Comparison of ENCODE assay signal across 8 mouse cellular contexts in genomic region chr9:59486076-59486518, GRCm38 (mm10). TPM values are rescaled to one million over a fixed set of nuclear protein-coding genes. Genes with fewer than 3 reads are reported as not detected.
DNase-seq lines count a peak whose midpoint lies in the region; ATAC-seq lines count a peak whose summit lies in the region.

No protein-coding gene starts in this region.

- peak; percentile 84 for DNase-seq in heart, embryonic 10.5 days (ENCODE audit: low spot score)
- DNase-seq in heart, adult 11 months = no peak
- DNase-seq in urinary bladder, postnatal 25 days (ENCODE audit: low spot score) = peak; percentile 45
- no peak for DNase-seq in urinary bladder, adult 2 months (ENCODE audit: low spot score)
- peak; percentile 45 for DNase-seq in hindbrain, embryonic 14.5 days (ENCODE audit: low spot score)
- no peak for DNase-seq in yolk sac, embryonic 10.5 days (ENCODE audit: low spot score)
- DNase-seq in natural killer cell, adult 2 months (ENCODE audit: low spot score in 2 of 2) = no peak

- peak; percentile 78 for ATAC-seq in hindbrain, embryonic 14.5 days (ENCODE audit: low FRiP score)
- ATAC-seq in megakaryocyte-erythroid progenitor cell, adult 5-6 weeks (replicated peaks; ENCODE audit: low FRiP score, low TSS enrichment, poor library complexity, severe bottlenecking) = peak; percentile 11; the same call in 1 of the 2 replicates

- peaks cover 14% of the 10 kb centered on the region; the same call in 1 of the 2 replicates for H3K4me1 ChIP-seq in heart, embryonic 10.5 days
- peaks cover 33% of the 10 kb centered on the region for H3K4me1 ChIP-seq in hindbrain, embryonic 14.5 days (replicated peaks; ENCODE audit: control insufficient read depth, insufficient read depth, low read length)

- under 1% methylated on average over 66 of the region's 71 CpGs for WGBS in heart, embryonic 10.5 days
- WGBS in hindbrain, embryonic 14.5 days = under 1% methylated on average over 65 of the region's 71 CpGs

- H3K27ac ChIP-seq in heart, embryonic 10.5 days = peak overlapping the region; percentile 100
- H3K27ac ChIP-seq in hindbrain, embryonic 14.5 days = peak overlapping the region; percentile 99

- no peaks in the 10 kb centered on the region for H3K9me3 ChIP-seq in heart, embryonic 10.5 days
- no peaks in the 10 kb centered on the region for H3K9me3 ChIP-seq in hindbrain, embryonic 14.5 days (ENCODE audit: control insufficient read depth, low read length)

- peak overlapping the region; percentile 75 for H3K4me2 ChIP-seq in hindbrain, embryonic 14.5 days (replicated peaks)

- peak overlapping the region; percentile 97 for H3K4me3 ChIP-seq in heart, embryonic 10.5 days
- H3K4me3 ChIP-seq in hindbrain, embryonic 14.5 days (replicated peaks; ENCODE audit: low read length) = peak overlapping the region; percentile 96

- H3K27me3 ChIP-seq in heart, embryonic 10.5 days (ENCODE audit: insufficient read depth, poor library complexity, severe bottlenecking) = no peaks in the 10 kb centered on the region
- H3K27me3 ChIP-seq in hindbrain, embryonic 14.5 days (ENCODE audit: control insufficient read depth, insufficient read depth, low read length) = no peaks in the 10 kb centered on the region

- peak overlapping the region; percentile 99 for H3K9ac ChIP-seq in hindbrain, embryonic 14.5 days

- H3K36me3 ChIP-seq in heart, embryonic 10.5 days = no peaks in the 10 kb centered on the region
- no peaks in the 10 kb centered on the region for H3K36me3 ChIP-seq in hindbrain, embryonic 14.5 days (replicated peaks; ENCODE audit: control insufficient read depth, insufficient read depth)

RNA-seq across cellular contexts. Expression of gene Arih1, which starts 0.3 kb away (rescaled TPM):
- polyA plus RNA-seq in heart, embryonic 10.5 days (2016; fragmentation: Nextera tagmentation; extraction: Ambion mirVana) = 16.4 and 22.2 TPM in 2 replicates
- polyA plus RNA-seq in urinary bladder, adult 2 months (2012; rRNA removed) = 40.0 and 45.5 TPM in 2 replicates
- 16.9 and 18.0 TPM in 2 replicates for polyA plus RNA-seq in hindbrain, embryonic 14.5 days (2014; fragmentation: Nextera tagmentation; extraction: Ambion mirVana)
- total RNA-seq in megakaryocyte-erythroid progenitor cell, adult 5-6 weeks (2014; fragmentation: Nextera tagmentation) = 36.1 and 58.2 TPM in 2 replicates
- 117 and 141 TPM in 2 replicates for total RNA-seq in megakaryocyte-erythroid progenitor cell, adult 5-6 weeks (2017)

RNA-seq across cellular contexts. Expression of gene Hexa, which starts 53.2 kb away (rescaled TPM):
- 63.6 and 67.8 TPM in 2 replicates for polyA plus RNA-seq in heart, embryonic 10.5 days (2016; fragmentation: Nextera tagmentation; extraction: Ambion mirVana)
- 103 and 106 TPM in 2 replicates for polyA plus RNA-seq in urinary bladder, adult 2 months (2012; rRNA removed)
- 66.6 and 67.2 TPM in 2 replicates for polyA plus RNA-seq in hindbrain, embryonic 14.5 days (2014; fragmentation: Nextera tagmentation; extraction: Ambion mirVana)
- 16.6 and 23.9 TPM in 2 replicates for total RNA-seq in megakaryocyte-erythroid progenitor cell, adult 5-6 weeks (2014; fragmentation: Nextera tagmentation)
- 25.4 and 28.7 TPM in 2 replicates for total RNA-seq in megakaryocyte-erythroid progenitor cell, adult 5-6 weeks (2017)

RNA-seq across cellular contexts. Expression of gene Tmem202, which starts 53.5 kb away (rescaled TPM):
- polyA plus RNA-seq in heart, embryonic 10.5 days (2016; fragmentation: Nextera tagmentation; extraction: Ambion mirVana) = 0.11 and 0.26 TPM in 2 replicates
- 1.3 and 1.5 TPM in 2 replicates for polyA plus RNA-seq in urinary bladder, adult 2 months (2012; rRNA removed)
- 0.91 and 0.96 TPM in 2 replicates for polyA plus RNA-seq in hindbrain, embryonic 14.5 days (2014; fragmentation: Nextera tagmentation; extraction: Ambion mirVana)
- not detected in 2 replicates for total RNA-seq in megakaryocyte-erythroid progenitor cell, adult 5-6 weeks (2014; fragmentation: Nextera tagmentation)
- total RNA-seq in megakaryocyte-erythroid progenitor cell, adult 5-6 weeks (2017) = not detected in 2 replicates

Comparison
In these comparisons a context has a peak if more than half of its experiments do, and no peak if none do; other contexts are left out.
1. DNase-seq: peak in heart, embryonic 10.5 days (single experiment), urinary bladder, postnatal 25 days (single experiment) and hindbrain, embryonic 14.5 days (single experiment); none in heart, adult 11 months (single experiment), urinary bladder, adult 2 months (single experiment), yolk sac, embryonic 10.5 days (single experiment) and natural killer cell, adult 2 months (0 of 2).